Mouse (Mus musculus) left cerebral cortex, adult 2 months (tissue): ENCODE measurements around the gene Cotl1. TPM values are rescaled to one million over a fixed set of nuclear protein-coding genes. Genes with fewer than 3 reads are reported as not detected.

ENCODE experiments used
- DNase-seq, 2 experiments: peaks; one replicate each; pipeline ENCODE4 v3.0.0; 2021 to 2022; ENCODE audit warnings: low spot score in 2 of 2, mixed read lengths in 1 of 2; ENCODE audit errors: extremely low spot score in 1 of 2
- H3K27ac ChIP-seq: fragments of 200-600 bp; 2 replicates; pipeline ENCODE4 v1.8.1; 2022
- H3K4me3 ChIP-seq: fragments of 200-600 bp; 2 replicates; pipeline ENCODE4 v1.8.1; 2022
- CTCF ChIP-seq: fragments of 200-600 bp; IDR thresholded peaks from 2 replicates; pipeline ENCODE4 v1.8.1; 2022; ENCODE audit warnings: antibody characterized with exemption, mild to moderate bottlenecking, moderate library complexity
- intact Hi-C: fragments of 180-260 bp; cut with DNase I; formaldehyde crosslinking; loops from one replicate; pipeline ENCODE4 v1.15.1; 2025
- total RNA-seq, 2 experiments: library from RNA; stranded (reverse); gene quantifications; 2 replicates each; pipeline ENCODE4 v1.2.3; 2021

Gene Cotl1
- total RNA-seq, 2 experiments from 2014 or later: 60.1 to 61.4 TPM

DNA sequence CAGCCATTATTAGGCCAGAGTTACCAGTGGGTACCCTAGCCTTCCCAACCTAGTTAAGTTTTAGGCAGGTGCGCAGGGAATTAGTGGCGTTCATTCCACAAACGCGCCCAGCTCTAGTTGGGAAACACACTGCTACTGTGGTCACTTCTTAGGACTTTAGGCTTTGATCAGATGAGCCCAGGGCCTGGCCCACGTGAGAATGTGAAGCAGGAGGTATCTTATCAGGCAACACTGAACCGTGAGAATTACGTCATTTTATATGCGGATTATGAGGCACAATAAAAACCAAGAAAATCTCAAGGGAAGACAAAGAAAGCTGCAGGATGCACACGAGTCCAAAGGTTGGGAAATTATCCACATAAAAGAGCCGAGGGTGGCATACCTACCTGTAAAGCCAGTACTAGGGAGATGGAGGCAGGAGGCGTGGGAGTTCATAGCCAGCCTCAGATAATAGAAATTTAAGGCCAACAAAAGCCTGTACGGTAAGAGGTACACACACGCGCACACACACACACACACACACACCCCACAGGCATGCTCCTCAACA lies 29.3 kb downstream of the Cotl1 start:
- intact Hi-C loops: no loop called here
- no peak overlapping the region for H3K4me3 ChIP-seq
- no peak overlapping the region for H3K27ac ChIP-seq

DNA sequence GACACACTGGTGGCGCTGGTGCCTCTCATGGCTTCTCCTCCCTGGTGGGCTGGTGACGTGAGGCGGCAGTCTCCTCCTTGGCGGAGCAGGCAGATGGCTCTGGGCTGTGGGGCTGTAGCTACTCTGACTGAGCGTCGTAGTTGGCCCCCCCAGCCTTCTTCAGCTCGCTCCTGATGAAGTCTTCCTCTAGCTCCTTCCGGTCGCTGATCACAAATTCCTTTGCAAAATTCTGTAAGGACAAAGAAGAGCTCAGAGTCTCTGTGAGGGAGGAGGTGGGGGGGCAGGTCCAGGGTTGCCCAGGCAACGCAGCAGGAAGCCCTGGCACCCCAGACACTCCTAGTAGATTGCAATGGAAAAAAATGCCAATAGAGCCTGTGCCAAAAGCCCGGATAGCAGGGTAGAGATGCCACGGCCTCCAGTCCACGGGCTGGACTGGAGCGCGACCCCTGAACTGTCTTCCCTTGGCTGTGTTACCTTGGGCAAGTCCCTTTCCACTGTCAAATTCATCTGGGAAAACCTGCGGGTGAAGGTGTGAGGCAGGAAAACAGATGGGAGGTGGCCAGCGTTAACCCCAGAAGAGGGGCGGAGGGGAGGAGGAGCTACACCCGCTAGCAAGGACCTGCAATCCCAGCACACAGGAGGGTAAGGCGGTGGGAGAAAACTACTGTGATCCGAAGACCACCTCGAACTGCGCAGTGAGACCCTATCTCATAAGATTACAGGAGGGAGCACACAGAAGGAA lies 30.0 kb downstream of the Cotl1 start:
- no peak for TF ChIP-seq CTCF
- Histone ChIP-seq H3K27ac (no peak overlapping the region), H3K4me3 (no peak overlapping the region)
- intact Hi-C loops: no loop called here
- peak in 1 of 2 experiments; percentile 51 for DNase-seq

More for the DNA sequence above, 29.3 kb downstream of the Cotl1 start:
- DNase-seq: no peak
- no peak for TF ChIP-seq CTCF

- no peak for DNase-seq
- no peak for TF ChIP-seq CTCF
- Histone ChIP-seq H3K4me3 (no peak overlapping the region), H3K27ac (no peak overlapping the region)
- intact Hi-C loops: no loop called here
Observed at GRCm38 (mm10) chr8:119809620-119810019, 30.7 kb downstream of the Cotl1 start.

DNA sequence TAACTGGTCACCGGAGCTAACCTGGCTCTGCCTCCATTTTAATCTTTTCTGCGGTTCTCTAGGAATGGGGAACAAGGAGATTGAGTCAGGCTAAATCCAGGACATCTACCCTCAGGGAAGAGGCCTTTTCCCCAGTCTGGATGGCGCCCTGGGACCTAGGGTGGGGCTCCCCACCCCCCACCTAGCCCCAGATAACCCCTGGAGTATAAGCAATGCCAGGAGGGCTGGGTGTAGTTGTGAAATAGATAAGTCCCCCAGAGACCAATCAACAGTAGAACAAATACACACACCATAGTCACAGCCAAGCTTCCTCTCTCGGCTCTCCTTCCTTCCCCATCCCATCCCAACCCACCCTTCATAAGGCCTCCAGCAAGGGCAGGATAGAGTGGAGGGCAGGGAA lies 32.7 kb downstream of the Cotl1 start:
- no peak for DNase-seq
- no peak for TF ChIP-seq CTCF
- H3K27ac ChIP-seq: no peak overlapping the region
- intact Hi-C loops: no loop called here
- no peak overlapping the region for H3K4me3 ChIP-seq

GRCm38 (mm10) chr8:119806422-119807263 lies 33.7 kb downstream of the Cotl1 start:
- peak; percentile 65 to 76 for DNase-seq
- Histone ChIP-seq H3K27ac (no peak overlapping the region), H3K4me3 (no peak overlapping the region)
- TF ChIP-seq CTCF: no peak; the same call in 1 of the 2 replicates
- intact Hi-C loops: no loop called here

- TF ChIP-seq CTCF: no peak
- DNase-seq: no peak
- no peak overlapping the region for H3K27ac ChIP-seq
- intact Hi-C loops: no loop called here
- no peak overlapping the region for H3K4me3 ChIP-seq
Observed at GRCm38 (mm10) chr8:119805275-119805674, 35.1 kb downstream of the Cotl1 start.

DNA sequence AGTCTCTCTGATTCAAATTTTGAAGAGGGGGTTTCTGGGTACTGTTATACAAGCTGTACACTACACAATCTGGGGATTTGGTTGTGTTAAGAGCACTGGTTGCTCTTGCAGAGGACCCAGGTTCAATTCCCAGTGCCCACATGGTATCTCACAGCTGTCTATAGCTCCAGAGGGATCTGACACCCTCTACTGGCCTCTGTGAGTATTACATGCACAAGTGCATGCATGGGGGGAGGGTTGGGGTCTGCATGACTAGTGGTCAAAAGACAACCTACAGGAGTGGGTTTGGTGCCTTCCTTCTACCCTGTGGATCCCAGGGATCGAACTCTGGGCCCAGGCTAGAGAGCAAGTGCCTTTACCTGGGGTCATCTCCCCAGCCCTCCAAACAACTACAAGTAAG lies 37.8 kb downstream of the Cotl1 start:
- intact Hi-C loops: no loop called here
- no peak for DNase-seq
- Histone ChIP-seq H3K27ac (no peak overlapping the region), H3K4me3 (no peak overlapping the region)
- peak; percentile 38 for TF ChIP-seq CTCF

GRCm38 (mm10) chr8:119801168-119801567 lies 39.2 kb downstream of the Cotl1 start:
- Histone ChIP-seq H3K27ac (no peak overlapping the region), H3K4me3 (no peak overlapping the region)
- TF ChIP-seq CTCF: no peak
- peak in 1 of 2 experiments; percentile 75 for DNase-seq
- intact Hi-C loops: no loop called here

- H3K27ac ChIP-seq: peak overlapping the region; percentile 75
- intact Hi-C loops: no loop called here
- no peak for TF ChIP-seq CTCF
- H3K4me3 ChIP-seq: no peak overlapping the region
- DNase-seq: no peak
Observed at GRCm38 (mm10) chr8:119798965-119799264, 41.4 kb downstream of the Cotl1 start.

DNA sequence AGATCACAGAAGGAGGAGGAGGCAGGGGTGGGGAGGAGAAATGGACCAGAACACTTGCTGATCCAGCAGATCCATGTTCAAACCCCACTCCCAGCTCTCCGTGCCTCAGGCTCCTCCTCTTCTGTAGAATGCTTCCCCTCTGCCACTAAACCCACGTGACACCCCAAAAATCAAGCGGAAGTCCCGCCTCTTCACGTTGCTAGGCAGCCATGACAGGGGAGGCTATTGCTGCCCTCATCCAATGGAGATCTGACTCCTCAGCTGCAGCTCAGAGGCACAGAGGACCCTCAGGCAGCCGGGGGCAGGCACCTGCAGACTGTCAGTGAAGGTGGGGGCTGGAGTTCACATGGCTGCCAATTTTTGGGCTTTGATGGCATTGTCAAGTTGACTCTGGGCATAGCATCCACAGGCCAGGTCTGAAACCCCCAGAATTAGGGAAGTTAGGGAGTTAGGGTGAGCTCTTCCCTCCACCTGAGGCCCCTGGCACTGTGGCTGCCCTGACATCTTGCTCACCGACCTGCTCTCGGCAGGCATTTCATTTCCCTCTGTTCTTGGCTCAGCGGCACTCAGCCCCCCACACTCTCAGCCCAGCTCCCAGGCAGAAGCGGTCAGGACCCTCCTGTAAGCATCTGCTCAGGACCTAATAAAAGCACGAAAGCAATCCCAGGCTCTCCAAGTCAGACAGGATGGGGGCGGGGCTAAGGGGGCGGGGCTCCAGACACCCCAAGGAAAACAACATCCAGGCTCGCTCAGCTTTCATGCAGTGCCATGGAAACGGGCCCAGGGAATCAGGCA lies 42.0 kb downstream of the Cotl1 start:
- DNase-seq: peak in 1 of 2 experiments; percentile 61
- peak overlapping the region; percentile 75 for H3K27ac ChIP-seq
- no peak for TF ChIP-seq CTCF
- intact Hi-C loops: no loop called here
- no peak overlapping the region for H3K4me3 ChIP-seq

- no peak overlapping the region for H3K4me3 ChIP-seq
- no peak overlapping the region for H3K27ac ChIP-seq
- DNase-seq: no peak
- intact Hi-C loops: no loop called here
- TF ChIP-seq CTCF: no peak
Observed at GRCm38 (mm10) chr8:119795651-119796050, 44.7 kb downstream of the Cotl1 start.

GRCm38 (mm10) chr8:119794689-119795088 lies 45.7 kb downstream of the Cotl1 start:
- intact Hi-C loops: no loop called here
- TF ChIP-seq CTCF: no peak
- DNase-seq: peak in 1 of 2 experiments; percentile 3
- Histone ChIP-seq H3K4me3 (no peak overlapping the region), H3K27ac (no peak overlapping the region)
